Mouse (Mus musculus) intestine, postnatal 0 days (tissue): Measurements from ENCODE around the gene Slc22a1. TPM values are rescaled to one million over a fixed set of nuclear protein-coding genes. Genes with fewer than 3 reads are reported as not detected.

ENCODE experiments used
- ATAC-seq: fragments of 200-750 bp; cut with Nextera tagmentation; 2 replicates; pipeline ENCODE4 v1.8.0; 2017; ENCODE audit warnings: mild to moderate bottlenecking, moderate TSS enrichment, moderate library complexity
- H3K27ac ChIP-seq: fragments of 300-500 bp; sonication (generic); 2 replicates; pipeline ENCODE4 v1.5.1; 2014; ENCODE audit warnings: mild to moderate bottlenecking, low read depth, low read length, moderate library complexity
- H3K27me3 ChIP-seq: fragments of 300-500 bp; sonication (generic); replicated peaks from 2 replicates; pipeline ENCODE4 v1.6.1; 2014; ENCODE audit warnings: low read length, mixed read lengths; ENCODE audit not compliant: control insufficient read depth, insufficient read depth
- H3K36me3 ChIP-seq: fragments of 300-500 bp; sonication (generic); 2 replicates; pipeline ENCODE4 v1.6.1; 2014; ENCODE audit warnings: mild to moderate bottlenecking, moderate library complexity; ENCODE audit not compliant: control insufficient read depth, insufficient read depth
- H3K4me1 ChIP-seq: fragments of 300-500 bp; sonication (generic); replicated peaks from 2 replicates; pipeline ENCODE4 v1.6.1; 2014; ENCODE audit warnings: antibody characterized with exemption, low read length, mixed read lengths; ENCODE audit not compliant: control insufficient read depth, insufficient read depth
- H3K4me2 ChIP-seq: fragments of 300-500 bp; sonication (generic); replicated peaks from 2 replicates; pipeline ENCODE4 v1.6.1; 2014; ENCODE audit warnings: low read depth, mild to moderate bottlenecking, moderate library complexity
- H3K4me3 ChIP-seq: fragments of 300-500 bp; sonication (generic); 2 replicates; pipeline ENCODE4 v1.5.1; 2014; ENCODE audit warnings: low read depth, low read length
- H3K9ac ChIP-seq: fragments of 300-500 bp; sonication (generic); 2 replicates; pipeline ENCODE4 v1.6.1; 2014; ENCODE audit warnings: mild to moderate bottlenecking, low read depth, low read length
- H3K9me3 ChIP-seq: fragments of 300-500 bp; sonication (generic); 2 replicates; pipeline ENCODE4 v1.6.1; 2016; ENCODE audit warnings: mixed run types; ENCODE audit not compliant: control insufficient read depth
- CTCF ChIP-seq: sonication (generic); IDR thresholded peaks from 2 replicates; pipeline ENCODE4 v1.5.1; 2016; ENCODE audit warnings: low read depth, mild to moderate bottlenecking, control low read depth, antibody characterized with exemption, moderate library complexity
- WGBS: fragments of 180-500 bp; shearing (Covaris S2); extraction: QIAGEN DNeasy Blood & Tissue Kit; methylation state at CpG from one replicate; pipeline ENCODE4 v1.1.7; 2014; 5-methylcytosine and 5-hydroxymethylcytosine counted together
- polyA plus RNA-seq: library from polyadenylated mRNA; unstranded; fragments of >200 nt; fragmentation: Nextera tagmentation; extraction: Ambion mirVana; gene quantifications from 2 replicates; pipeline ENCODE4 v1.2.1, GENCODE M21; 2015

Slc22a1 gene
- polyA plus RNA-seq, 1 experiment from 2014 or later, result 3.1 TPM

DNA sequence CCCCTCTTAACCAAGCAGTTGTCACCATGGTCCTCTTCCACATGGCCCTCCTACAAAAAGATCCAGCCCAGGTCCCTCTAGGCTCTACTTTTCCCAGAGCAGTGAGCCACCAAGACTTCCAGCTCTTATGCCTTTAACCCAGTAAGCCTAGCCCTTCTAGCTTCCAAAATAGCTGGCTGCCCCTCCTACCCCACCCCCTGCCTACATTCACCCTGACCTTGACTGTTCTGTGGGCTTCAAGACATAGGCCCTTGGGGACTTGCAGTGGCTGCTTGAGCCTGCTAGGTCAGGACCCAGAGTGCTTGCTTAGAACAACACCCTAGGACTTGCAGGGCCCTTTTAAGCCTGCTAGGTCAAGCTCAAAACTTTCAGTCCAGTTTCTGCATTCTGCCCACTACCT lies 68.4 kb downstream of the Slc22a1 start:
- Histone ChIP-seq H3K9ac (no peak overlapping the region), H3K4me2 (no peak overlapping the region), H3K27ac (no peak overlapping the region), H3K36me3 (no peaks in the 10 kb centered on the region), H3K4me3 (no peak overlapping the region), H3K27me3 (no peaks in the 10 kb centered on the region), H3K4me1 (no peaks in the 10 kb centered on the region), H3K9me3 (no peaks in the 10 kb centered on the region)
- ATAC-seq, result no peak
- no peak for TF ChIP-seq CTCF

DNA sequence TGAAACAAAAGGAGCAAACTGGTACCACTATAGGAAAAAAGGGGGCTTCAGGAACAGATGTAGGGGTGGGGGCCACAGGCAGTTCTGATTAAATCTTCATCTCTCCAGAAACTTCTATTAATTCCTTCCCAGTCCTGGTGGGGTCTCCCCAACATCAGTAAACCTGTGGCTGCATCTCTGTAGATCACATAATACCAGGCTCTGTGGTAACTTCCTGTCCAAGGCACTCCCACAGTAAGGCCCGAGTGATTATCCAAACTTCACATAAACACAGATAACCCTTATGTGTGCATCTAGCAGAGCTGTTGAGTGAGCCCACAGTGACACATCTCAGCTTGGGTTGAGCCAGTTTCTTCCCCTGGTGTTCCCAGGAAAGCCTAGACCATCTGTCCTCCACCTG lies 69.0 kb downstream of the Slc22a1 start:
- Histone ChIP-seq H3K4me2 (no peak overlapping the region), H3K27ac (no peak overlapping the region), H3K9ac (no peak overlapping the region), H3K27me3 (no peaks in the 10 kb centered on the region), H3K9me3 (no peaks in the 10 kb centered on the region), H3K36me3 (no peaks in the 10 kb centered on the region), H3K4me1 (no peaks in the 10 kb centered on the region), H3K4me3 (no peak overlapping the region)
- no peak for ATAC-seq
- no peak for TF ChIP-seq CTCF
- 13% methylated on average over 1 of the region's 1 CpGs for WGBS

Other genes starting within 250 kb of the Slc22a1 start
- 0.20 and 0.22 TPM in 2 replicates for gene Slc22a3, start 168.1 kb downstream of the Slc22a1 start, polyA plus RNA-seq
- not detected in 2 replicates for gene Slc22a2, start 91.7 kb downstream of the Slc22a1 start, polyA plus RNA-seq
- 25.1 and 28.7 TPM in 2 replicates for gene Igf2r, start 93.8 kb upstream of the Slc22a1 start, polyA plus RNA-seq
- gene Mas1, start 192.3 kb upstream of the Slc22a1 start, polyA plus RNA-seq, result 0.10 and 0.16 TPM in 2 replicates
- gene Mrgprh, start 200.2 kb upstream of the Slc22a1 start, polyA plus RNA-seq, result not detected in 2 replicates
- 0.48 and 0.54 TPM in 2 replicates for gene Pnldc1, start 234.4 kb upstream of the Slc22a1 start, polyA plus RNA-seq
- 143 and 144 TPM in 2 replicates for gene Tcp1, start 239.9 kb upstream of the Slc22a1 start, polyA plus RNA-seq
- 112 and 121 TPM in 2 replicates for gene Mrpl18, start 240.5 kb upstream of the Slc22a1 start, polyA plus RNA-seq